Mouse (Mus musculus): ENCODE measurements around the gene Pmm2. TPM values are rescaled to one million over a fixed set of nuclear protein-coding genes. Genes with fewer than 3 reads are reported as not detected.

The Pmm2 gene
- total RNA-seq, 2 experiments from 2014 or later, result 33.5 to 36.0 TPM

DNA sequence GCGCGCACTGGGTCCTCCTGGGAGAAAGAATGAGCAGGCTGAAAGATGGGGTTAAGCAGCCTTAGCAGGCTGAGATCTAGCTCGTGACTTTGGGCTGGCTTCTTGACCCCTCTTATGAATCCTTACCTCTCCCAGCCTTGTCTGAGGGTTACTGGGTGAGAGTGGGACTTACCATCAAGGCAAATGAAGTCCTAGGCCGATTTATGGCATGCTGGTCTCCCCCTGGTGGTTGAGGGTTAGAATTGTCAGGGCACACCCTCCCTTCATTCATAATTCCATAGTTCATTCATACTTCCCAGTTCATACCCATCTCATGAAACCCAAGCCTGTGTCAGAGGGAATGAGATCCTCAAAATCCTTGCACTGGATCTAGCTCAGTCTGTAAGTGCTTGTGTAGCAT is 39.3 kb downstream of the Pmm2 start:
- DNase-seq, result peak in 1 of 2 experiments; percentile 51
- intact Hi-C loops (cut with DNase I), result loop anchor here (1.0 kb wide), 1 partner anchor 264 kb away; no protein-coding TSS in a partner anchor

DNA sequence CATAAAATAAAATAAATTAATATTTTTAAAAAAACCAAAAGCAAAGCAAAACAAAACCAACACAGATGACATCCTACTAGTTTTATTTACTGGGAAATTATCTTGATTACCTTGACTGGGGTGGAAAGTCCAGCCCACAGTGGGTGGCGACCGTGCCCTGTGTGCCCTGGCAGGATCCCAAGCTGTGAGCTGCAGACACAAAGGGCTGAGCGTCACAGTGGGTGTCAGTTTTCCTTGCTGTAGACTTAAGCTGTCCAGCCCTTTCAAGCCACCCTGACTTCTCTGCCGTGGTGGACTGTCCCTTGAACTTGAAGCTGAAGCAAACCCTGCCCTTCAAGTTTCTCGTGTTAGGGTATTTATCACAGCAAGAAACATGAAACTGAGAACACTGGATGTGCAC is 40.6 kb downstream of the Pmm2 start:
- no peak for DNase-seq
- intact Hi-C loops (cut with DNase I), result no loop called here

DNA sequence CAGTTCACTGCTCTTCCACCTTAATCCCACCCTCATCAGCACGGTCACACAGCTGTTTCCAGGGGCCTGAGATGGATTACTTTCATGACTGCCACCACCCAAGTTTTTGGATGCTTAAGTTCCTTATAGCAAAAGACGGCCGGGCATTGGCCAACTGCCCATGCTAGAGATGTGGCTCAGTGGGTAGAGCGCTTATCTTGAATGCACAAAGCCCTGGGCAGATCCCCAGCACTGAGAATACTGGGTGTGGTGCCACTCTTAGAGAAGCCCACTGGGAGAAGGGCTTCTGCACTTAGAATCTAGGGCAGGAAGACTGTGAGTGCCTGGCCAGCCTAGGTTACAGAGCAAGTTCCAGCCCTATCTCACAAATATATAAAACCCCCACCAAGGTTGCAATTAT is 41.2 kb downstream of the Pmm2 start:
- intact Hi-C loops (cut with DNase I), result no loop called here

DNA sequence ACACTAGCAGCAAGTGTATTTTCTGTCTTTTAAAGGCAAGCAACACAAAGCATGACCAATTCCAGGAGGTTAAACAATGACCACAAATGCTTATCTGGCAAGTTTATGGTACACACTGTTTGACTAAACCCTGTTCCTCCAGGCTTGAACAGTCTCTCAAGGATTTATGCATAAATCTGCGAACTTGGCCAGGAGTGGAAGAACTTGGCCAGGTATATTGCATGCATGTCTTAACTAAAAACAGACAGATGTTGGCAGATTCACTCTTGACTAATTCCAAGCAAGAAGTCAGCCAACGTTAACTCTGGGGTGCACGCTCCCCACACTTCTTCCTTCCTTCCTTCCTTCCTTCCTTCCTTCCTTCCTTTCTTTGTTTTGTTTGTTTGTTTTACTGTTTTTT is 42.3 kb downstream of the Pmm2 start:
- no peak for DNase-seq
- intact Hi-C loops (cut with DNase I), result no loop called here

More for the DNA sequence above, 41.2 kb downstream of the Pmm2 start:
- no peak for DNase-seq

DNA sequence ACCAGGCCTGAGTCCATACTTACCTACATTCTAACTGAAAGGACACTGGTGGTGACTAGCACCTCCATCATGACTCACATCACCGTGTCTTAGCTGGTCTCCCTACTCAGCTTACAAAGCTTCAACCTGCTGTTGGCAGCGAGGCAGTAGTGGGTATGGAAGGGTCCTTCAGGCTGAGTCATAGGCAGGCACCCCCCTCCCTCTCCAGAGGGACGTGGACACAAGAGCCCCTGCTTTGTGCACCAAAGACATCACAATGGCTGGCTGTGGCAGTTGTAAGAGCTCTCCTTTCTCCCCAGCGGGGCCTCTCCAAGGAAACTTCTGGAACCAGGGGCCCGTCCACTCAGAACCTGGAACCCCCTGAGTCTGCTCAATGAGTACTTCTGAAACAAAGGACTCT is 43.0 kb downstream of the Pmm2 start, which contains the start of gene Gm5767:
Gm5767 (plus strand) TSS at position 301 of the 400 bp plus-strand sequence.
- intact Hi-C loops (cut with DNase I), result no loop called here
- no peak for DNase-seq

DNA sequence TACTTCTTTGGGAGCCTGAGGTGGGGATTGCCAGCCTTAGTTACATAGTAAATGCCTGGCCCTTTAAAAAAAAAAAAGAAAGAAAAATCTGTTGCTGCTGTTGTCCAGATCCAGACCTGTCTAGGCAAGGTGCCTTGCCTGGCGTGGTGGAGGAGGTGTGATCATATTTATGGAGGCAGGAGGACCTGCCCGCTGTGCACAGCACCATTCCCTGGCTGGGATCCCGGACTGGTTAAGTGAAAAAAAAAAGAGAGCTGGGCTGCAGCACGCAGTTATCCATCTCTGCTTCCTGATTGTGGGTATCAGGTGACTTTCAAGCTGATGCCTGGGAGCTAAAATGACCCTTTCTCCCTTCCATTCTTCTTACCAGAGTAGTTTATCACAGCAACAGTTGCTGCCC is 47.6 kb downstream of the Pmm2 start:
- intact Hi-C loops (cut with DNase I), result no loop called here

DNA sequence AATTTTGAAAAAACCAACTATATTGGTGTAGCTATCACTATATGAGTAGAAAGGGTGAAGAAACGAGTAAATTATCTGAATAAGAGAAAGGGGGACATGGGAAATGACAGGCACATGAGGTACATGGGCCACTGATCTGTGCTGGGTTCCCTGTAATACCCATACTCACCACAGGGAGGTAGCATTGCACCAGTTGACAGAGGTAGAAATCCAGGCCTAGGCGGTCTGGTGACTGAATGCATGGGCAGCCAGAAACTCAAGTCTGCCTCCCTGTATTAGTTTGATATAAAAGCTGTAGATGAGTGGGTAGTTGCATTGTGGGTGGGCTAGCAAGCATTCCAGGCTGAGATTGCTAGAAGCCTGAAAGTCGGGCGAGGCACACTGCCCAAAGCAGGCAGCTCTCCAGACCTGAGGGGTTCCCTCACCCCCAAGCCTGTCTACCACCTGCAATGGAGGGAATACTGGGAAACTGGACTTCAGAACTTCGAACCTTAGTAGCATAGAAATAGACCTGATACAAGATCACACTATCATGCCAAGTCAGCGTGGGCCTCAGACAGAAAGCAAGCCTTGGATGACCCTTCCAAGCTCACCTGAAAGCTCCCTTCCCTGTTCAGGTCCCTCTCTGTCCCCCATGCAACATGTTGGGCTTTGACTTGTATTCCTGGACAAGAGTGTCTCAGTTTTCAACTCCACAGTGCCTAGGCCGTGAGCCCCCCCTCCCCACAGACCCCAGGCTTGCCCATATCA is 48.8 kb downstream of the Pmm2 start:
- intact Hi-C loops (cut with DNase I), result loop anchor here (1.0 kb wide), 2 partner anchors 83 to 183 kb away; no protein-coding TSS in a partner anchor
- peak; percentile 80 for DNase-seq

More for the DNA sequence above, 47.6 kb downstream of the Pmm2 start:
- no peak for DNase-seq

DNA sequence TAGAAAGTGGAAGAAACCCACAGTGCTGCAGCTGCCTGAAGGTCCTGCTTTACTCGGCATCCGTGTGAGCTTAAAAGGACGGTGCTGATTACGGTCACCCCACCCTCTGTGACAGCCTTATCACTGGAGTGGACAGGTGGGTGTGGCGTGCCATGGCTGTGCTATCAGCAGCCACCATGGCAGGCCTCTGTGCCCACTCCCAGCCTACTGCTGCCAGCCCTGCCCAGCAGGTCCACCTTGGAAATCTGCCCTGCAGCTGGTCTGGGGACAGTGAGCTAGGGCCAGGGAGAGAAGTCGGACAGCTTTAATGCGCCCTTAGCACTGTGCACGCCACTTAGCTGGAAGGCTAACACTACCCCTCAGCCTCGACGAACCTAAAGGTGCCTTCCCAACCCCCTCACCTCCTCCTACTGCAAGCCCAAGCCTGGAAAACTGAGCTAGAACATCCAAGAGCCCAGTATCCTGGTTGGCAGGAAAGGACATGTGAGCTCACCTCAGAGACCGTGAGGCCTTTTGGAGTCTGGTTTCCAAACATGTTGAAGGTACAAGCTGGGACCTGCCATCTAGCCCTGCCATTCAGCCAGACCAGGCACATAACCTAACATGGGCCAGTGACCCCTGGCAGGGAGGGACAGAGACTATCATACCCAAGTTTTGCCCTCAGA is 49.5 kb downstream of the Pmm2 start:
- intact Hi-C loops (cut with DNase I), result loop anchor here (1.0 kb wide), 2 partner anchors 82 to 182 kb away; no protein-coding TSS in a partner anchor
- DNase-seq, result no peak

DNA sequence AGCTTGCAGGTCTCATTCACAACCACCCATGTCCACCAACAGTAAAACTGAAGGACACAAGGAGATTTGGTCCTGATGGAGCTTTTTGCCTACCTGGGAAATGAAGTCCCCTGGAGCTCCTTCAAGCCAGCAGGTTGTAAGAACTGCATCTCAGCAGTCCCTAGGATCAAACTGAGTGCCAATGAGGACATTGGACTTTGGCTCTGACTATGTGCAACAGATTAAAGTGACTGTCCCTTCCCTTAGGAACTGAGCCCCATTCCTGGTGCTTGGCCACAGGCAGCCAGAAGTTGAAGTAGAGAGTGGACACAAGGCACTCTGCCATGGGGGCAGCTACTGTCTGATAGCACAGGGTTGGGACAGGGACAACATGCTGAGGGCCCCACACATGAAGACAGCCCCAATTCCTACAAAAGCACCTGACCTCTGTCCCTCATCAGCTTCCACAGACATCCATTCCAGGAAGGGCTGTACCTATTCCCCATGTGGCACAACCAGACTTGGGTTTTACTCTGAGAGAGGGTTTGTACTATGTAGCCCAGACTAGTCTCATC is 50.2 kb downstream of the Pmm2 start:
- no peak for DNase-seq
- intact Hi-C loops (cut with DNase I), result no loop called here

DNA sequence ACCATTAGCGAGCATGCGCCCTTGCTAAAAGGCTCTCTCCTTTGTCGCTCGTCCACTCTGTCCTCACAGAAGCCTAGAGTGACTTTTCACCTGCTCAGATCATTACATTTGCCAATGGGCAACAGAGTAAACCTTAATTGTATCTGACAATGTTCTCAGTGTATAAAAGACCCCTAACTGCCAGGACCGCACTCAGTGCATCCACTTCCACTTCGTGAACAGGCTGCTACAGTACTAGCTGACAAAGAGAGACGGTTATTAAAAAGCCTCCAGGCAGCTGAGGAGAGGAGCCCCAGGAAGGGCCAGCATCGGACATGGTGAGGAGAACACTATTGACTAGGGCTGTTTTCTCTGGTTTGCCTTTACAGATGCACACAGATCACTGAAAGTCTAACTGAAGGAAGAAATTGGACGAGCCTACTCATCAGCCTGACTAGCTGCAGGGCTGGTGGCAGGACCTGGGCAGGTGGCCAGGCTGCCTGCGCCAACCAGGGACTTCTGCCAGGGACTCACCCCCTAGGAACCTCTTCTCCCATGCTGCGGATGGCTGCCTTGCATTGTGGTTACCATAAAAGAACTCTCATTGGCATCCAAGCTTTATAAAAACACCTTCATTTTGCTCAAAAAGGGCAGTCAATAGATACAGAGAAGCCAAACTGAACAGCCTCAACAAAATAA is 52.6 kb downstream of the Pmm2 start:
- intact Hi-C loops (cut with DNase I), result no loop called here
- DNase-seq, result peak; percentile 34 to 53

DNA sequence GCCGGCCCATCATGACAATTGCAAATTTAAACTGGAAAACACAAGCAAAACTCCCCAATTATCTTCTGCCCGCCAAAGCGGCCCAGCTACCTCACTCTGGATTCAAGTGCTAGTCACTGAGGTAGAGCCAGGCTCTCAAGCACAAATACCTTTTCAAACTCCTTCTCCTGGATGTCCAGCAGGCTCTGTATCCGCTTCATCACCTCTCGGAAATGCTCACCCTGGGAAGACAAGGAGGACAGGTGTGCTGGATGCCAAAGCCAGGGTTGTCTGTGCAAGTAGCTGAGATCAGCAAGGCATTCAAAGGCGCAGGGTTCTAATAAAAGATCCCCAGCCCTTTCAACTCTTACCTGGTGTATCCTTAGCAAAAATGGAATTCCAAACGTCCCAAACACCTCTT is 53.7 kb downstream of the Pmm2 start:
- no peak for DNase-seq
- intact Hi-C loops (cut with DNase I), result no loop called here

DNA sequence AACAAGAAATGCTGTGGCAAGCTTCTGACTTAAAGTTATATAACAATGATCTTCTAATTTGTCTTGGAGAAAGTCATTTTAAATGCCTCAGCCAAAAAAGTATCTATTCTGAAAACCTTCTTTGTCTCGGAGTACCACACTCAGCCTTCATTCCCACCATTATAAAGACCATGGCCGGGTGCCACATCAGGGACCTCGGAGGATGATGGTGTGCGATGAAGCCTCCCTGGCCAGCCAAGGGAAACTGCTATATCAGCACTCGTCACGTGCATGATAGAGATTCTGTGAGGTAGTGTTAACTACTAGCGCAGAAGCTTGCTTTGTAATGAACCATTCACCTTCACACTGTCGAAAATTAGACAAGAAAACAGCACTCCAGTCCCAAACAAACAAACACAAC is 62.1 kb downstream of the Pmm2 start:
- no peak for DNase-seq
- intact Hi-C loops (cut with DNase I), result no loop called here

DNA sequence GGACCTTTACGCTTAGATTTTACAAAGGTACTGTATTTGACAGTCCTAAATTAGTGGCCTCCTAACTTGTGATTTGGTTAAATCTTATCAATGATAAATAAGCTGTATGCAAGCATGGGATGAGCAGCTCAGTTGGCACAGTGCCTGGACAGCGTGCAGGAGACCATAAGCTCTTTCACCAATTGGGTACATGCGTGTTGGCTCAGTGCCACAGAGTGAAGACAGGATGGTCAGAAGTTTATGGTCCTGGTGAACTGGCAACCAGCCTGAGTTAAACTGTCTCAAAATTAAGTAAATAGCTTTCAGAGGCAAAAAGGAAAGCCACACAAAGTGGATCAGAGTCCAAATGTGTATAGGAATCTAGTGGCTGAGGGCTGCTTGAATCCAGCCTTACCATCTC is 63.1 kb downstream of the Pmm2 start:
- no peak for DNase-seq
- intact Hi-C loops (cut with DNase I), result no loop called here

DNA sequence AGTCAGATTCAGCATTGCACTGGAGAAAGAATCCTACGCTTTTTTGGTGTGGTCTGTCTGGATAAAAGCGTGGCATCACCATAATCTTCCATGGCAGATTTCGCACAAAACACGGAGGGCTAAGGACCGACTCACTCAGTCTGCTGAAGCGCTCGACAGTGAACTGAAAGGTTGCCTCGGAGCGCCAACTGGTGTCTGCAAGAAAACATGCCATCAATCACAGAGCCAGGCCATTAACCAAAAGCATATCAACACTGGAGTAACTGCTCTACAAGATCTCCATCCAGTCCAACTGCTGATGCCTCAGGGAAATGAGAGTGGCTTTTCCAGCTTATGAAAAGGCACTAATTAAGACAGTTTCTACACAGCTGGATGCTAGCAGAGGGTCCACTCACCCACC is 74.5 kb downstream of the Pmm2 start:
- DNase-seq, result no peak
- intact Hi-C loops (cut with DNase I), result no loop called here

Small RNA genes lying within 50 kb of the gene (microRNA-seq; reads per million reads assigned to microRNA genes)
- gene Gm22137 (ENCODE audit: borderline number of aligned reads in 2 of 2), result 0 reads per million in 2 experiments

Other genes starting within 250 kb of the Pmm2 start
- not detected for gene Tmem114, start 212.5 kb upstream of the Pmm2 start, total RNA-seq (2021)
- gene Mettl22, start 166.9 kb upstream of the Pmm2 start, total RNA-seq (2021), result 10 to 100 TPM; 30.5 to 33.8 TPM
- 1 to 10 TPM; 3.9 to 4.7 TPM for gene Abat, start 124.2 kb upstream of the Pmm2 start, total RNA-seq (2021)
- gene Tmem186, start within 50 bp of the Pmm2 start, total RNA-seq (2021), result 10 to 100 TPM; 16.7 to 16.8 TPM
- 10 to 100 TPM; 16.9 to 18.0 TPM for gene Carhsp1, start 34.5 kb downstream of the Pmm2 start, total RNA-seq (2021)
- gene Gm5767, start 43.1 kb downstream of the Pmm2 start, total RNA-seq (2021), result not detected
- 10 to 100 TPM; 49.3 to 50.9 TPM for gene Usp7, start 154.6 kb downstream of the Pmm2 start, total RNA-seq (2021)
- 100 to 1,000 TPM; 117 to 136 TPM for gene 1810013L24Rik, start 192.4 kb downstream of the Pmm2 start, total RNA-seq (2021)

Measured in heart, postnatal 36 days (tissue).